Mouse (Mus musculus) liver, embryonic 14.5 days (tissue): Measurements from ENCODE around the gene Mien1. TPM values are rescaled to one million over a fixed set of nuclear protein-coding genes. Genes with fewer than 3 reads are reported as not detected.

ENCODE experiments used
- ATAC-seq: fragments of 200-750 bp; cut with Nextera tagmentation; 2 replicates; pipeline ENCODE4 v1.8.0; 2017; ENCODE audit warnings: moderate number of reproducible peaks, mild to moderate bottlenecking, moderate library complexity; ENCODE audit not compliant: insufficient read depth
- DNase-seq, 3 experiments: peaks; one replicate each; pipeline ENCODE4 v3.0.0-alpha.2; 2012 to 2013; ENCODE audit warnings: low read depth in 3 of 3, low spot score in 3 of 3
- H3K27ac ChIP-seq: fragments of 300-500 bp; sonication (generic); 2 replicates; pipeline ENCODE4 v1.5.1; 2014; ENCODE audit warnings: moderate library complexity, mild to moderate bottlenecking, control low read depth, inconsistent platforms
- H3K27me3 ChIP-seq: fragments of 300-500 bp; sonication (generic); 2 replicates; pipeline ENCODE4 v1.6.1; 2014; ENCODE audit warnings: mild to moderate bottlenecking, low read length, moderate library complexity; ENCODE audit not compliant: control insufficient read depth, insufficient read depth
- H3K36me3 ChIP-seq: fragments of 300-500 bp; sonication (generic); replicated peaks from 2 replicates; pipeline ENCODE4 v1.6.1; 2014; ENCODE audit warnings: low read depth; ENCODE audit not compliant: control insufficient read depth, insufficient read depth
- H3K4me1 ChIP-seq, 2 experiments: fragments of 200-500 bp in 1 of 2; fragments of 300-500 bp in 1 of 2; sonication (generic) in 1 of 2; replicated peaks; 2 replicates each; pipeline ENCODE4 v1.6.1; 2012 to 2014; ENCODE audit warnings: antibody characterized with exemption in 1 of 2, inconsistent platforms in 1 of 2, low read length in 1 of 2; ENCODE audit not compliant: control insufficient read depth in 2 of 2, insufficient read depth in 2 of 2
- H3K4me2 ChIP-seq: fragments of 300-500 bp; sonication (generic); 2 replicates; pipeline ENCODE4 v1.6.1; 2014; ENCODE audit warnings: low read depth, mild to moderate bottlenecking, control low read depth, moderate library complexity
- H3K4me3 ChIP-seq, 2 experiments: fragments of 200-500 bp in 1 of 2; fragments of 300-500 bp in 1 of 2; sonication (generic) in 1 of 2; 2 replicates each; pipeline ENCODE4 v1.5.1; 2012 to 2014; ENCODE audit warnings: low read depth in 2 of 2, low read length in 2 of 2, mild to moderate bottlenecking in 2 of 2, control low read depth in 1 of 2, inconsistent platforms in 1 of 2, moderate library complexity in 1 of 2; ENCODE audit not compliant: insufficient read depth in 1 of 2
- H3K9ac ChIP-seq: fragments of 300-500 bp; sonication (generic); replicated peaks from 2 replicates; pipeline ENCODE4 v1.6.1; 2014; ENCODE audit warnings: mild to moderate bottlenecking, control low read depth, moderate library complexity
- H3K9me3 ChIP-seq: fragments of 300-500 bp; sonication (generic); 2 replicates; pipeline ENCODE4 v1.6.1; 2016; ENCODE audit warnings: low read length, mixed read lengths; ENCODE audit not compliant: control insufficient read depth
- CTCF ChIP-seq: IDR thresholded peaks from 2 replicates; pipeline ENCODE4 v1.5.1; 2016; ENCODE audit warnings: antibody characterized with exemption, low read depth, control low read depth
- EP300 ChIP-seq: IDR thresholded peaks from 2 replicates; pipeline ENCODE4 v1.6.1; 2016; ENCODE audit warnings: antibody characterized with exemption, low read depth
- WGBS: fragments of 180-500 bp; shearing (Covaris S2); extraction: QIAGEN DNeasy Blood & Tissue Kit; methylation state at CpG from one replicate; pipeline ENCODE4 v1.1.7; 2014; ENCODE audit not compliant: insufficient replicate concordance; 5-methylcytosine and 5-hydroxymethylcytosine counted together
- polyA plus RNA-seq, 2 experiments: library from polyadenylated mRNA; depleted of rRNA in 1 of 2; stranded (reverse) in 1 of 2; unstranded in 1 of 2; fragments of >200 nt; fragmentation: Nextera tagmentation in 1 of 2; extraction: Ambion mirVana in 1 of 2; gene quantifications; 2 replicates each; pipeline versions ENCODE4 v1.2.1 to v1.2.3; 2012 to 2014

Mien1 gene
- polyA plus RNA-seq, 2 experiments = 31.1 to 58.5 TPM

- ATAC-seq (no peak), DNase-seq (no peak)
- Histone ChIP-seq H3K36me3 (no peaks in the 10 kb centered on the region), H3K27ac (no peak overlapping the region), H3K4me3 (no peak overlapping the region), H3K4me1 (peaks cover 0 to 5% of the 10 kb centered on the region in 2 experiments; a peak in 1 of 4 replicates), H3K4me2 (no peak overlapping the region), H3K27me3 (peaks cover 33% of the 10 kb centered on the region), H3K9ac (no peak overlapping the region), H3K9me3 (no peaks in the 10 kb centered on the region)
- TF ChIP-seq CTCF (no peak), EP300 (no peak)
- 68% methylated on average over 9 of the region's 9 CpGs for WGBS
These were observed 21.1 kb upstream of the Mien1 start for GRCm38 (mm10) chr11:98459860-98460259.

- ATAC-seq (no peak), DNase-seq (no peak)
- 17% methylated on average over 11 of the region's 11 CpGs for WGBS
- Histone ChIP-seq H3K9ac (no peak overlapping the region), H3K27ac (no peak overlapping the region), H3K4me2 (no peak overlapping the region), H3K36me3 (no peaks in the 10 kb centered on the region), H3K9me3 (no peaks in the 10 kb centered on the region), H3K4me3 (no peak overlapping the region), H3K4me1 (peaks cover 0 to 5% of the 10 kb centered on the region in 2 experiments; a peak in 1 of 4 replicates), H3K27me3 (peaks cover 33% of the 10 kb centered on the region)
- TF ChIP-seq EP300 = no peak
- no peak for TF ChIP-seq CTCF
These were observed 20.4 kb upstream of the Mien1 start for GRCm38 (mm10) chr11:98459071-98459741.

- Histone ChIP-seq H3K27ac (no peak overlapping the region), H3K36me3 (no peaks in the 10 kb centered on the region), H3K27me3 (peaks cover 33% of the 10 kb centered on the region), H3K9me3 (no peaks in the 10 kb centered on the region), H3K9ac (peak overlapping the region; percentile 15; the same call in 1 of the 2 replicates), H3K4me1 (peaks cover 0 to 5% of the 10 kb centered on the region in 2 experiments; a peak in 1 of 4 replicates), H3K4me2 (peak overlapping the region; percentile 78), H3K4me3 (peak overlapping the region; percentile 58 to 65)
- WGBS = 3% methylated on average over 30 of the region's 30 CpGs
- DNase-seq = no peak
- TF ChIP-seq EP300 = no peak
- peak; percentile 24; the same call in 1 of the 2 replicates for ATAC-seq
These were observed 19.6 kb upstream of the Mien1 start for GRCm38 (mm10) chr11:98458121-98458990.

GRCm38 (mm10) chr11:98457367-98458120 is 18.8 kb upstream of the Mien1 start:
- Histone ChIP-seq H3K4me2 (peak overlapping the region; percentile 78), H3K9me3 (no peaks in the 10 kb centered on the region), H3K36me3 (no peaks in the 10 kb centered on the region), H3K9ac (peak overlapping the region; percentile 15; the same call in 1 of the 2 replicates), H3K4me1 (peaks cover 0 to 5% of the 10 kb centered on the region in 2 experiments; a peak in 1 of 4 replicates), H3K27ac (no peak overlapping the region), H3K27me3 (peaks cover 33% of the 10 kb centered on the region), H3K4me3 (peak overlapping the region; percentile 58 to 65)
- under 1% methylated on average over 62 of the region's 64 CpGs for WGBS
- ATAC-seq = peak; percentile 75
- DNase-seq = peak; percentile 44 to 55 (median 49)
- TF ChIP-seq EP300 (no peak), CTCF (peak; percentile 63)
